Mouse (Mus musculus) frontal cortex, postnatal 14 days (tissue): ENCODE results near the gene Barhl1.

ENCODE experiments used
- DNase-seq, 2 experiments: peaks; one replicate each; pipeline ENCODE4 v3.0.0; 2022; ENCODE audit warnings: low spot score in 2 of 2

The Barhl1 gene

GRCm38 (mm10) chr2:28911331-28912038 lies 5.0 kb downstream of the Barhl1 start:
- no peak for DNase-seq

- no peak for DNase-seq
Observed at GRCm38 (mm10) chr2:28910877-28911276, 5.6 kb downstream of the Barhl1 start.

GRCm38 (mm10) chr2:28909818-28910710 lies 6.4 kb downstream of the Barhl1 start:
- no peak for DNase-seq

GRCm38 (mm10) chr2:28909186-28909817 lies 7.2 kb downstream of the Barhl1 start:
- DNase-seq, result no peak

- no peak for DNase-seq
Observed at GRCm38 (mm10) chr2:28908389-28909153, 7.9 kb downstream of the Barhl1 start.

GRCm38 (mm10) chr2:28907691-28908388 lies 8.6 kb downstream of the Barhl1 start:
- no peak for DNase-seq

- no peak for DNase-seq
Observed at GRCm38 (mm10) chr2:28905561-28905960, 10.9 kb downstream of the Barhl1 start.

- DNase-seq, result no peak
Observed at GRCm38 (mm10) chr2:28904786-28905185, 11.7 kb downstream of the Barhl1 start.

GRCm38 (mm10) chr2:28903871-28904270 lies 12.6 kb downstream of the Barhl1 start:
- no peak for DNase-seq

- no peak for DNase-seq
Observed at GRCm38 (mm10) chr2:28902291-28902690, 14.2 kb downstream of the Barhl1 start.

GRCm38 (mm10) chr2:28897340-28897899 lies 19.0 kb downstream of the Barhl1 start:
- DNase-seq, result no peak

GRCm38 (mm10) chr2:28895876-28896275 lies 20.6 kb downstream of the Barhl1 start:
- no peak for DNase-seq

GRCm38 (mm10) chr2:28893526-28893925 lies 22.9 kb downstream of the Barhl1 start:
- DNase-seq, result no peak

- no peak for DNase-seq
Observed at GRCm38 (mm10) chr2:28892796-28893195, 23.7 kb downstream of the Barhl1 start.

GRCm38 (mm10) chr2:28884914-28885313 lies 31.6 kb downstream of the Barhl1 start:
- DNase-seq, result no peak

GRCm38 (mm10) chr2:28882826-28883485 lies 33.5 kb downstream of the Barhl1 start:
- no peak for DNase-seq

- DNase-seq, result no peak
Observed at GRCm38 (mm10) chr2:28882047-28882446, 34.4 kb downstream of the Barhl1 start.

- no peak for DNase-seq
Observed at GRCm38 (mm10) chr2:28881275-28881674, 35.2 kb downstream of the Barhl1 start.

GRCm38 (mm10) chr2:28875554-28875953 lies 40.9 kb downstream of the Barhl1 start:
- no peak for DNase-seq

- no peak for DNase-seq
Observed at GRCm38 (mm10) chr2:28867495-28867894, 49.0 kb downstream of the Barhl1 start.
